Mouse (Mus musculus) embryonic facial prominence, embryonic 11.5 days (tissue): ENCODE data around the gene Olfr548-ps1. TPM values are rescaled to one million over a fixed set of nuclear protein-coding genes. Genes with fewer than 3 reads are reported as not detected.

Experiments
- ATAC-seq: fragments of 200-750 bp; cut with Nextera tagmentation; replicated peaks from 2 replicates; pipeline ENCODE4 v1.8.0; 2017; ENCODE audit warnings: low read depth; ENCODE audit not compliant: insufficient number of reproducible peaks, low FRiP score, low TSS enrichment
- DNase-seq: peaks from one replicate; pipeline ENCODE4 v3.0.0-alpha.2; 2015; ENCODE audit warnings: low spot score
- H3K27ac ChIP-seq: fragments of 300-500 bp; sonication (generic); replicated peaks from 2 replicates; pipeline ENCODE4 v1.5.1; 2014; ENCODE audit warnings: mild to moderate bottlenecking, low read depth, low read length, control low read depth
- H3K27me3 ChIP-seq: fragments of 300-500 bp; sonication (generic); 2 replicates; pipeline ENCODE4 v1.6.1; 2014; ENCODE audit warnings: mild to moderate bottlenecking, low read length, moderate library complexity, mixed read lengths; ENCODE audit not compliant: control insufficient read depth, insufficient read depth
- H3K36me3 ChIP-seq: fragments of 300-500 bp; sonication (generic); replicated peaks from 2 replicates; pipeline ENCODE4 v1.6.1; 2014; ENCODE audit warnings: low read depth, mild to moderate bottlenecking, low read length, moderate library complexity, mixed read lengths; ENCODE audit not compliant: control insufficient read depth, insufficient read depth
- H3K4me1 ChIP-seq: fragments of 300-500 bp; sonication (generic); 2 replicates; pipeline ENCODE4 v1.6.1; 2014; ENCODE audit warnings: low read length, mixed read lengths; ENCODE audit not compliant: control insufficient read depth, insufficient read depth
- H3K4me2 ChIP-seq: fragments of 300-500 bp; sonication (generic); 2 replicates; pipeline ENCODE4 v1.6.1; 2014; ENCODE audit warnings: low read depth, mild to moderate bottlenecking, control low read depth, low read length, moderate library complexity
- H3K4me3 ChIP-seq: fragments of 300-500 bp; sonication (generic); 2 replicates; pipeline ENCODE4 v1.5.1; 2014; ENCODE audit warnings: low read depth, low read length, control low read depth
- H3K9ac ChIP-seq: fragments of 300-500 bp; sonication (generic); replicated peaks from 2 replicates; pipeline ENCODE4 v1.6.1; 2014; ENCODE audit warnings: mild to moderate bottlenecking, control low read depth, low read length
- H3K9me3 ChIP-seq: fragments of 300-500 bp; sonication (generic); replicated peaks from 2 replicates; pipeline ENCODE4 v1.6.1; 2016; ENCODE audit warnings: mild to moderate bottlenecking, low read length, inconsistent platforms, mixed read lengths; ENCODE audit not compliant: control insufficient read depth
- WGBS: fragments of 180-500 bp; shearing (Covaris S2); extraction: QIAGEN DNeasy Blood & Tissue Kit; methylation state at CpG from one replicate; pipeline ENCODE4 v1.1.7; 2014; 5-methylcytosine and 5-hydroxymethylcytosine counted together
- polyA plus RNA-seq: library from polyadenylated mRNA; unstranded; fragments of >200 nt; fragmentation: Nextera tagmentation; extraction: Ambion mirVana; gene quantifications from 2 replicates; pipeline ENCODE4 v1.2.1, GENCODE M21; 2014

The Olfr548-ps1 gene
- polyA plus RNA-seq, 1 experiment from 2014 or later = not detected

GRCm38 (mm10) chr7:102549570-102549969, 8.9 kb downstream of the Olfr548-ps1 start, which contains the start of gene Olfr549:
Gene Olfr549 (plus strand): TSS chr7:102549870.
- Histone ChIP-seq H3K9me3 (no peaks in the 10 kb centered on the region), H3K4me3 (no peak within 1 kb of the TSS), H3K9ac (no peak within 1 kb of the TSS), H3K36me3 (no peaks in the 10 kb centered on the region), H3K4me2 (no peak within 1 kb of the TSS), H3K27me3 (no peaks in the 10 kb centered on the region), H3K4me1 (no peaks in the 10 kb centered on the region), H3K27ac (no peak within 1 kb of the TSS)
- ATAC-seq (no peak), DNase-seq (no peak)
- 82% methylated on average over 3 of the region's 3 CpGs for WGBS

- Histone ChIP-seq H3K4me3 (no peak overlapping the region), H3K27me3 (no peaks in the 10 kb centered on the region), H3K4me2 (no peak overlapping the region), H3K27ac (no peak overlapping the region), H3K4me1 (no peaks in the 10 kb centered on the region), H3K9ac (no peak overlapping the region), H3K9me3 (no peaks in the 10 kb centered on the region), H3K36me3 (no peaks in the 10 kb centered on the region)
- DNase-seq = no peak
- 76% methylated on average over 3 of the region's 3 CpGs for WGBS
- ATAC-seq = no peak
Measured at GRCm38 (mm10) chr7:102553279-102553678, 12.6 kb downstream of the Olfr548-ps1 start.

GRCm38 (mm10) chr7:102564999-102565997, 24.6 kb downstream of the Olfr548-ps1 start, which contains the start of gene Trim21:
Gene Trim21 (minus strand): TSS chr7:102565486.
- Histone ChIP-seq H3K4me1 (no peaks in the 10 kb centered on the region), H3K27me3 (no peaks in the 10 kb centered on the region), H3K9me3 (no peaks in the 10 kb centered on the region), H3K4me3 (peak within 1 kb of the TSS; percentile 36), H3K36me3 (no peaks in the 10 kb centered on the region), H3K4me2 (peak within 1 kb of the TSS; percentile 39), H3K9ac (peak within 1 kb of the TSS; percentile 42), H3K27ac (no peak within 1 kb of the TSS)
- DNase-seq (peak; percentile 70), ATAC-seq (peak; percentile 93)
- WGBS = 18% methylated on average over 10 of the region's 10 CpGs

GRCm38 (mm10) chr7:102566219-102566618, 25.5 kb downstream of the Olfr548-ps1 start:
- no peaks in the 10 kb centered on the region for H3K4me1 ChIP-seq
- no peaks in the 10 kb centered on the region for H3K9me3 ChIP-seq
- H3K9ac ChIP-seq = no peak overlapping the region
- no peak overlapping the region for H3K27ac ChIP-seq
- no peaks in the 10 kb centered on the region for H3K27me3 ChIP-seq
- no peak overlapping the region for H3K4me3 ChIP-seq
- H3K36me3 ChIP-seq = no peaks in the 10 kb centered on the region
- no peak for ATAC-seq
- 83% methylated on average over 4 of the region's 4 CpGs for WGBS
- no peak overlapping the region for H3K4me2 ChIP-seq
- DNase-seq = no peak

- Histone ChIP-seq H3K9ac (no peak within 1 kb of the TSS), H3K4me3 (no peak within 1 kb of the TSS), H3K4me2 (no peak within 1 kb of the TSS), H3K36me3 (no peaks in the 10 kb centered on the region), H3K27me3 (no peaks in the 10 kb centered on the region), H3K27ac (no peak within 1 kb of the TSS), H3K9me3 (no peaks in the 10 kb centered on the region), H3K4me1 (no peaks in the 10 kb centered on the region)
- ATAC-seq (no peak), DNase-seq (no peak)
- 92% methylated on average over 8 of the region's 8 CpGs for WGBS
Measured at GRCm38 (mm10) chr7:102571142-102571541, 30.4 kb downstream of the Olfr548-ps1 start, which contains the start of gene Olfr550. Gene Olfr550 (plus strand): TSS chr7:102571442.

GRCm38 (mm10) chr7:102573174-102573830, 32.6 kb downstream of the Olfr548-ps1 start:
- no peak overlapping the region for H3K9ac ChIP-seq
- no peak overlapping the region for H3K27ac ChIP-seq
- DNase-seq (peak; percentile 21), ATAC-seq (no peak)
- no peaks in the 10 kb centered on the region for H3K9me3 ChIP-seq
- H3K27me3 ChIP-seq = no peaks in the 10 kb centered on the region
- no peak overlapping the region for H3K4me2 ChIP-seq
- H3K4me3 ChIP-seq = no peak overlapping the region
- 86% methylated on average over 3 of the region's 3 CpGs for WGBS
- H3K36me3 ChIP-seq = no peaks in the 10 kb centered on the region
- H3K4me1 ChIP-seq = no peaks in the 10 kb centered on the region

- ATAC-seq (no peak), DNase-seq (no peak)
- no peaks in the 10 kb centered on the region for H3K36me3 ChIP-seq
- H3K9ac ChIP-seq = no peak overlapping the region
- WGBS = 66% methylated on average over 6 of the region's 6 CpGs
- H3K4me1 ChIP-seq = no peaks in the 10 kb centered on the region
- H3K4me2 ChIP-seq = no peak overlapping the region
- H3K9me3 ChIP-seq = no peaks in the 10 kb centered on the region
- no peak overlapping the region for H3K27ac ChIP-seq
- no peaks in the 10 kb centered on the region for H3K27me3 ChIP-seq
- no peak overlapping the region for H3K4me3 ChIP-seq
Measured at GRCm38 (mm10) chr7:102575998-102576397, 35.3 kb downstream of the Olfr548-ps1 start.

- DNase-seq (no peak), ATAC-seq (no peak)
- no peak within 1 kb of the TSS for H3K4me3 ChIP-seq
- H3K4me2 ChIP-seq = no peak within 1 kb of the TSS
- no peaks in the 10 kb centered on the region for H3K9me3 ChIP-seq
- WGBS = 92% methylated on average over 3 of the region's 3 CpGs
- no peaks in the 10 kb centered on the region for H3K36me3 ChIP-seq
- H3K4me1 ChIP-seq = no peaks in the 10 kb centered on the region
- H3K9ac ChIP-seq = no peak within 1 kb of the TSS
- no peaks in the 10 kb centered on the region for H3K27me3 ChIP-seq
- no peak within 1 kb of the TSS for H3K27ac ChIP-seq
Measured at GRCm38 (mm10) chr7:102591786-102592185, 51.1 kb downstream of the Olfr548-ps1 start, which contains the start of gene Olfr551. Gene Olfr551 (minus strand): TSS chr7:102591886.
